Mouse (Mus musculus) midbrain, embryonic 13.5 days (tissue): ENCODE measurements around the gene Rhno1. TPM values are rescaled to one million over a fixed set of nuclear protein-coding genes. Genes with fewer than 3 reads are reported as not detected.
"Not testable (repeated sequence)": the region's sequence is repeated elsewhere in the genome, so short reads cannot be mapped to it uniquely, and the experiment has no call there.

Source experiments
- ATAC-seq: fragments of 200-750 bp; cut with Nextera tagmentation; 2 replicates; pipeline ENCODE4 v1.8.0; 2017; ENCODE audit warnings: mild to moderate bottlenecking, moderate TSS enrichment, moderate library complexity
- H3K27ac ChIP-seq: fragments of 300-500 bp; sonication (generic); 2 replicates; pipeline ENCODE4 v1.5.1; 2015; ENCODE audit warnings: inconsistent platforms, mild to moderate bottlenecking, moderate library complexity
- H3K27me3 ChIP-seq: fragments of 300-500 bp; sonication (generic); 2 replicates; pipeline ENCODE4 v1.6.1; 2015; ENCODE audit warnings: mild to moderate bottlenecking, inconsistent platforms
- H3K36me3 ChIP-seq: fragments of 300-500 bp; sonication (generic); 2 replicates; pipeline ENCODE4 v1.6.1; 2015; ENCODE audit warnings: mild to moderate bottlenecking, inconsistent platforms
- H3K4me1 ChIP-seq: fragments of 300-500 bp; sonication (generic); replicated peaks from 2 replicates; pipeline ENCODE4 v1.6.1; 2015; ENCODE audit warnings: inconsistent platforms
- H3K4me2 ChIP-seq: fragments of 300-500 bp; sonication (generic); replicated peaks from 2 replicates; pipeline ENCODE4 v1.6.1; 2015; ENCODE audit warnings: moderate library complexity, mild to moderate bottlenecking, inconsistent platforms
- H3K4me3 ChIP-seq: fragments of 300-500 bp; sonication (generic); replicated peaks from 2 replicates; pipeline ENCODE4 v1.5.1; 2015; ENCODE audit warnings: mild to moderate bottlenecking, inconsistent platforms
- H3K9ac ChIP-seq: fragments of 300-500 bp; sonication (generic); replicated peaks from 2 replicates; pipeline ENCODE4 v1.6.1; 2015; ENCODE audit warnings: mild to moderate bottlenecking, inconsistent platforms
- H3K9me3 ChIP-seq: fragments of 300-500 bp; sonication (generic); 2 replicates; pipeline ENCODE4 v1.6.1; 2016; ENCODE audit warnings: mild to moderate bottlenecking, inconsistent platforms
- WGBS: fragments of 180-500 bp; shearing (Covaris S2); methylation state at CpG from one replicate; pipeline ENCODE4 v1.1.7; 2015; 5-methylcytosine and 5-hydroxymethylcytosine counted together
- polyA plus RNA-seq: library from polyadenylated mRNA; unstranded; fragments of >200 nt; fragmentation: Nextera tagmentation; extraction: Ambion mirVana; gene quantifications from 2 replicates; pipeline ENCODE4 v1.2.1, GENCODE M21; 2015

The Rhno1 gene
- polyA plus RNA-seq, 1 experiment from 2014 or later: 136 TPM

GRCm38 (mm10) chr6:128383752-128384151 is 21.0 kb upstream of the Rhno1 start:
- Histone ChIP-seq H3K9ac (no peak overlapping the region), H3K4me3 (no peak overlapping the region), H3K4me1 (no peaks in the 10 kb centered on the region), H3K36me3 (no peaks in the 10 kb centered on the region), H3K27ac (no peak overlapping the region), H3K4me2 (no peak overlapping the region), H3K27me3 (no peaks in the 10 kb centered on the region), H3K9me3 (no peaks in the 10 kb centered on the region)
- 82% methylated on average over 7 of the region's 7 CpGs for WGBS
- ATAC-seq: no peak

DNA sequence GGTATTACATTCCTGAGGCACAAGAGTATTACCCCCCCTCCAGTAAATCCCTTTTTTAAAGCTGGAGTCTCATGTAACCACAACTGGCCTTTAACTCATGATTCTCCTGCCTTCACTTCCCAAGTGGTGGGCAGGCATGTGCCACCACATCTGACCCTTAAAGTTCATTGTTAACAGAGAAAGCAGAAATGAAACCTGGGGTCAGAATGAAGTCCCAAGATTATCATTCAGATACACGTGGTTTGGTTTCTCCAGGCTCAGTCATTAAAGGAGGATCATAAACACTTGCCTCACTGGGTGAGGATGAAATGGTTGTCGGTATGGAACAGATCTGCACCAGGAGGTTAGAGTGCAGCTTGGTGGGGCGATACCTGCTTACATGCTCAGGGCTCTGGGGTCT is 18.5 kb upstream of the Rhno1 start:
- no peak for ATAC-seq
- WGBS: 87% methylated on average over 3 of the region's 3 CpGs
- Histone ChIP-seq H3K4me1 (no peaks in the 10 kb centered on the region), H3K27me3 (no peaks in the 10 kb centered on the region), H3K27ac (no peak overlapping the region), H3K36me3 (no peaks in the 10 kb centered on the region), H3K9ac (no peak overlapping the region), H3K4me3 (no peak overlapping the region), H3K9me3 (no peaks in the 10 kb centered on the region), H3K4me2 (no peak overlapping the region)

DNA sequence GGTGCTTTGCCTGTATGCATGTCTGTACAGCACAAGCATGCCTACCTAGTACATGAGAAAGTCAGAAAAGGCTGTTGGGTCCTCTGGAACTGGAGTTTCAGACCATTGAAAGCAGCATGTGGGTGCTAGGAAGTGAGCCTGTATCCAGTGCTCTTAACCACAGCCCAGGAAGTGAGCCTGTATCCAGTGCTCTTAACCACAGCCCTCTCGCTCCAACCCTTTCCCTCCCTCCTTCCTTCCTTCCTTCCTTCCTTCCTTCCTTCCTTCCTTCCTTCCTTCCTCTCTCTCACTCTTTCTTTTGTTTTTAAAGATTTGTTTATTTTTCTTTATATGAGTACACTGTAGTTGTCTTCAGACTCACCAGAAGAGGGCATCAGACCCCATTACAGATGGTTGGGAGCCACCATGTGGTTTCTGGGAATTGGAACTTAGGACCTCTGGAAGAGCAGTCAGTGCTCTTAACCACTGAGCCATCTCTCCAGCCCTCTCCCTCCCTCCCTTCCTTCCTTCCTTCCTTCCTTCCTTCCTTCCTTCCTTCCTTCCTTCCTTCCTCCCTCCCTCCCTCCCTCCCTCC is 18.0 kb upstream of the Rhno1 start:
- not testable (repeated sequence) for H3K9ac ChIP-seq, H3K36me3 ChIP-seq, H3K4me2 ChIP-seq, H3K27ac ChIP-seq, H3K4me3 ChIP-seq, H3K27me3 ChIP-seq, H3K9me3 ChIP-seq, H3K4me1 ChIP-seq, ATAC-seq
- WGBS: 82% methylated on average over 1 of the region's 1 CpGs

- H3K9ac ChIP-seq: no peak overlapping the region
- H3K4me1 ChIP-seq: peaks cover 8% of the 10 kb centered on the region
- H3K4me3 ChIP-seq: no peak overlapping the region
- no peak overlapping the region for H3K4me2 ChIP-seq
- 84% methylated on average over 16 of the region's 16 CpGs for WGBS
- no peak for ATAC-seq
- H3K27me3 ChIP-seq: no peaks in the 10 kb centered on the region
- no peak overlapping the region for H3K27ac ChIP-seq
- H3K36me3 ChIP-seq: no peaks in the 10 kb centered on the region
- no peaks in the 10 kb centered on the region for H3K9me3 ChIP-seq
These were observed 16.9 kb upstream of the Rhno1 start for GRCm38 (mm10) chr6:128379636-128380035.

GRCm38 (mm10) chr6:128376371-128377085 is 13.8 kb upstream of the Rhno1 start:
- H3K36me3 ChIP-seq: peaks cover 25% of the 10 kb centered on the region
- no peak overlapping the region for H3K4me2 ChIP-seq
- WGBS: 90% methylated on average over 17 of the region's 17 CpGs
- no peak for ATAC-seq
- no peaks in the 10 kb centered on the region for H3K27me3 ChIP-seq
- H3K9ac ChIP-seq: no peak overlapping the region
- no peaks in the 10 kb centered on the region for H3K9me3 ChIP-seq
- H3K27ac ChIP-seq: no peak overlapping the region
- H3K4me3 ChIP-seq: no peak overlapping the region
- H3K4me1 ChIP-seq: peaks cover 18% of the 10 kb centered on the region

GRCm38 (mm10) chr6:128375192-128375591 is 12.5 kb upstream of the Rhno1 start, which contains the start of the genes Tex52 and Gm44596:
Gene Tex52 (plus strand): TSS chr6:128375456.
Gene Gm44596 (plus strand): TSS chr6:128375503.
- Histone ChIP-seq H3K4me1 (peaks cover 18% of the 10 kb centered on the region), H3K4me3 (no peak within 1 kb of the TSS), H3K27me3 (no peaks in the 10 kb centered on the region), H3K9me3 (no peaks in the 10 kb centered on the region), H3K4me2 (no peak within 1 kb of the TSS), H3K9ac (peak within 1 kb of the TSS; percentile 15; the same call in 1 of the 2 replicates), H3K27ac (peak within 1 kb of the TSS; percentile 8; the same call in 1 of the 2 replicates), H3K36me3 (peaks cover 38% of the 10 kb centered on the region)
- WGBS: 10% methylated on average over 6 of the region's 6 CpGs
- peak; percentile 76 for ATAC-seq

DNA sequence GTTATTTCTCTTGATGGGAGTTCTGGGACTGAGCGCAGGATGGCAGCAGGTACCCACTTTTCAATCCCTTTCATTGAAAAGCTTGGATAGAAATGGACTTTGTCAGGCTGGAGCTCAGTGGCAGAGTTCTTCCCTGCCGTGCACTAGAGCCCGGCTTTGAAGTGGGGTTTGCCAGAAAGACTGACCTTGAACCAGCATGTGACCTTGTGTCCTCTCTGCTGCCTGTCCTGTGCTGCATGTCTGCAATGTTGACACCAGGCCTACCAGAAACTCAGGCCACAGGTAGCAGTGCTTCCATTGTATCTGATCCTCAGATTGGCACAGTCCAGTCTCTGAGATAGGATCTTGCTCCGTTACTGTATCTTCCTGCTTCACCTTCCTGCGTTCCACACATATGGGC is 7.3 kb upstream of the Rhno1 start:
- H3K27ac ChIP-seq: no peak overlapping the region
- 87% methylated on average over 5 of the region's 5 CpGs for WGBS
- no peaks in the 10 kb centered on the region for H3K27me3 ChIP-seq
- no peaks in the 10 kb centered on the region for H3K9me3 ChIP-seq
- no peak for ATAC-seq
- H3K36me3 ChIP-seq: peaks cover 73% of the 10 kb centered on the region
- no peak overlapping the region for H3K4me2 ChIP-seq
- no peak overlapping the region for H3K4me3 ChIP-seq
- no peak overlapping the region for H3K9ac ChIP-seq
- H3K4me1 ChIP-seq: peaks cover 14% of the 10 kb centered on the region

- Histone ChIP-seq H3K9me3 (no peaks in the 10 kb centered on the region), H3K4me1 (peaks cover 20% of the 10 kb centered on the region), H3K9ac (no peak overlapping the region), H3K4me3 (no peak overlapping the region), H3K36me3 (peaks cover 48% of the 10 kb centered on the region), H3K4me2 (no peak overlapping the region), H3K27me3 (no peaks in the 10 kb centered on the region), H3K27ac (no peak overlapping the region)
- 95% methylated on average over 5 of the region's 5 CpGs for WGBS
- no peak for ATAC-seq
These were observed 3.8 kb upstream of the Rhno1 start for GRCm38 (mm10) chr6:128366466-128366865.

GRCm38 (mm10) chr6:128364721-128365120 is 2.0 kb upstream of the Rhno1 start:
- Histone ChIP-seq H3K27ac (no peak overlapping the region), H3K27me3 (no peaks in the 10 kb centered on the region), H3K4me2 (no peak overlapping the region), H3K36me3 (peaks cover 31% of the 10 kb centered on the region), H3K9ac (no peak overlapping the region; the same call in 1 of the 2 replicates), H3K4me3 (no peak overlapping the region), H3K9me3 (no peaks in the 10 kb centered on the region), H3K4me1 (peaks cover 37% of the 10 kb centered on the region)
- no peak for ATAC-seq
- WGBS: 81% methylated on average over 6 of the region's 6 CpGs

DNA sequence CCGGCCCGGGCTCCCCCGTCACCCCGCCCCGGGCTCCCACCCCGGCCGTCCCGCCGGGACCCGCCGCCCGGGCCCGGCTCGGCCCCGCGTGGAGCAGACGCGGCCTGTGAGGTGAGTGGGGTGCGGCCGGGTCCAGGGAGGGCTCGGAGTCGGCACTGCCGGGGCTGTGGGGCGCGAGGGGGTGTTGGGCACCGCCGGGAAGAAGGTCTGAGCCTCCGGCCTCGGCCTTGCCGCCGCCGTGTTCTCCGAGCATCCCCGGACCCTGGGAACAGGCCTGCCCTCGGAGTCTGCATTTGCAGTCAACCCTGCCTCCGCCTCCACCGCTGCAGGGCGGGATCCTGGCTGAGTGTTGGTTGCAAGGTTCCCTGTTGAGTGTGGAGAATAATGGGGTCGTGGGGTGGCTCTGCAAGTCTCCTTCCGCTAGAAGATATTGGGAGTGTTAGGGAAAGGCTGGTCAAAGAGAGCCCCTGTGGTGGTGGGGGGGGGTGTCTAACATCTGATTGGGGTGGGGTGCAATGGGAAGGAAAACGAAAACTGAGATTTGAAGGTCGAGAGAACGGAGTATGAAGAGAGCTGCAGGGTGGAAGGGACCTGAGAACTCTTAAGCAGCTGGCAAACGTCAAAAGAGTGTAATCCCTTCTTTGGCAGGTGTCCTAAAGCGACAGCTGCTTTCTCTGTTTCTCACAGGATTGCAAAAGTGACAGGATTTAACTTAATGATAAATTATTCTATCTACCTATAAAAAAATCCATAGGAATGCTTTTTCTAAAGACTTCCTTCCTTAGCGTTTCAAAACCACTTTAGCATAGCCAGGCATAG is 505 bp upstream of the Rhno1 start:
- peaks cover 45% of the 10 kb centered on the region for H3K4me1 ChIP-seq
- ATAC-seq: peak; percentile 83
- WGBS: 1% methylated on average over 36 of the region's 46 CpGs

DNA sequence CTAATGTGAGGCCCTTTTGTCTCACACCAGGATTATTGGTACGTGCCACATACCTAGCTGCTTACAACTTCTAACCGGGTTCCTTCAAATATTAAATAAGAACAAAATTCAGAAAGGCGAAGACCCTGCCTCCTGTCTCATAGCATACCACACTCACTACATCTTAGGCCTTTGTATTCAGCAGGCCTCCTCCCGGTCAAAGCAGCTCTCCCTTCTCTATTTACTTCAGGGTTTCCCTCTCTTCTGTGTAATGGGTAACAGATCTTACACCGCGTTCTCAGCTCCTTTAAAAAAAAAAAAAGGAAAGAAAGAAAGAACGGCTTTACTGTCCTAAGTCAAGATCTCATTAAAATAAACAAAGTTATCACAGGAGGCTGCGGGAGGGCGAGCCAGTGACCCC is 810 bp downstream of the Rhno1 start:
- Histone ChIP-seq H3K9ac (peak overlapping the region; percentile 87), H3K27ac (peak overlapping the region; percentile 87), H3K4me1 (peaks cover 45% of the 10 kb centered on the region), H3K4me2 (peak overlapping the region; percentile 97), H3K36me3 (peaks cover 29% of the 10 kb centered on the region), H3K4me3 (peak overlapping the region; percentile 77), H3K9me3 (no peaks in the 10 kb centered on the region), H3K27me3 (no peaks in the 10 kb centered on the region)
- ATAC-seq: no peak
- WGBS: 11% methylated on average over 9 of the region's 9 CpGs

More for the DNA sequence above, 505 bp upstream of the Rhno1 start:
- H3K9me3 ChIP-seq: no peaks in the 10 kb centered on the region
- peak overlapping the region; percentile 87 for H3K9ac ChIP-seq
- peak overlapping the region; percentile 77 for H3K4me3 ChIP-seq
- H3K36me3 ChIP-seq: peaks cover 26% of the 10 kb centered on the region
- H3K4me2 ChIP-seq: peak overlapping the region; percentile 97
- no peaks in the 10 kb centered on the region for H3K27me3 ChIP-seq
- peak overlapping the region; percentile 87 for H3K27ac ChIP-seq

- no peak for ATAC-seq
- WGBS: 13% methylated on average over 2 of the region's 2 CpGs
- Histone ChIP-seq H3K4me3 (no peak overlapping the region), H3K9me3 (no peaks in the 10 kb centered on the region), H3K27ac (no peak overlapping the region), H3K36me3 (peaks cover 21% of the 10 kb centered on the region), H3K4me2 (no peak overlapping the region), H3K4me1 (peaks cover 57% of the 10 kb centered on the region), H3K9ac (no peak overlapping the region), H3K27me3 (no peaks in the 10 kb centered on the region)
These were observed 3.7 kb downstream of the Rhno1 start for GRCm38 (mm10) chr6:128358999-128359398.
